Mouse (Mus musculus) thymus, postnatal 14 days (tissue): Measurements from ENCODE around the gene Hist1h2bh.
A peak's percentile ranks its signal among the peaks of the same experiment; 100 is the strongest.

Experiments
- DNase-seq: peaks from one replicate; pipeline ENCODE4 v3.0.0; 2021

Gene Hist1h2bh

DNA sequence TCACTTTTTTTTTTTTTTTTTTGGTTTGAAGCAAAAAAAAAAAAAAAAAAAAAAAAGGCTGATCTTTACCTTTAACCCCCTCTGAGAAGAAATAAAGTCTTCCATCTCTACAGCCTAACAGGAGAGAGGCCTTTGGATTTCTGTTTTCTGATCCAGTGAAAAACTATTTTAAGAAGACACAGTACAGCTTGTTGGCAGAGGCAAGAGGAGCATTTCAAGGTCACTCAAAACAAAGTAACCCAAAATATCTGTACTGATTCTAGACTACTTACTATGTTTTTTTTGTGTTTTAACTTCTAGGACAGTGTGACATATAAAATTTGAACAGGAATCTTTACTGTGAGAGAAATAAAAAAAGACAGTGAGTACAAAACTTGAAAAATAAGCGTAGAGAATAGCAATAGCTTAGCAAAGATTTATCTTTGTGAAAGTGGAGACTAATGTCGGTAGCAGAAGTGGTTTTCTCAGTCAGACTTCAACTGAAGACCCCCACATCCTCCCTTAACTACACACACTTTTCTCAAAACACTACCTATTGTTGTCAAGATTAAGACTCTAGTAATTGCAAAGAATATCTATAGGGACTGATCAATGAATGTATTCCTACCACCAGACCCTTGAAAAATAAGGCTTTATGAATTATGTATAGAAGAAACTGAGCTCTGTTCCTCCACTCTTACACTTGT is 13.6 kb downstream of the Hist1h2bh start:
- no peak for DNase-seq

DNA sequence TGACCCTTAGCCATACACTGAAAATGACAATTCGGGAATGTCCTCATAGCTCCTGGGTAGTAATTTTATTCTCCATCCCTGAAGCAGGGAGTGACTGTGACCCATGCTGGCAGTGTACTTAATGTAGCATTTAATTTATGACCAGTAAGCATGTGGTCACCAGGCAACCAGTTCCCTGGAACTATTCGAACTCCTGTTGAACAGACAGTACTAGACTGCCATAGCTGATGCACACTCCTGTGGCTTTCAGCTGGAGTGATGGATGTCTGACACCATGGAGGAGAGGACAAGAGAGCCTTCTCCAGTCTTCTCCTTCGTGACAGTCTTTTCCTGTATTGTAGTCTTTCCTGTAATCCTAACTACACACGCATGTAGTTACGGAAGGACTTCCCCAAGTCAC is 14.2 kb downstream of the Hist1h2bh start:
- no peak for DNase-seq

DNA sequence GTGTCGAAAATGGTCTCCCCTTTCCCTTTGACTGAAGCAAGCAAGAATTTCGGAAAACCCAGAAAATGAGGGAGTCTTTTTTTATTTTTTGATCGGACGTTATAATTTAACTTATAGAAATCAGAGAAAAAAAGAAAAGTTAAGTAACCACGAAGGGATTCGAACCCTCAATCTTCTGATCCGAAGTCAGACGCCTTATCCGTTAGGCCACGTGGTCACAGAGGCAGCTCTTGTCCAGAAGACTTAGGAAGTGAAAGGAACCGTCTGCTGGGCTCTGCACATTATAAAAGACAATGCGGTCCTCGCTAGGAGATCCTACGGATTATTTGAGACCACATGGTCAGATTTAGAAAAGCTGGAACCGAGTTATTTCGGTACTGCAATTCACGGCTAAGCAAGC is 16.9 kb downstream of the Hist1h2bh start:
- peak; percentile 91 for DNase-seq

DNA sequence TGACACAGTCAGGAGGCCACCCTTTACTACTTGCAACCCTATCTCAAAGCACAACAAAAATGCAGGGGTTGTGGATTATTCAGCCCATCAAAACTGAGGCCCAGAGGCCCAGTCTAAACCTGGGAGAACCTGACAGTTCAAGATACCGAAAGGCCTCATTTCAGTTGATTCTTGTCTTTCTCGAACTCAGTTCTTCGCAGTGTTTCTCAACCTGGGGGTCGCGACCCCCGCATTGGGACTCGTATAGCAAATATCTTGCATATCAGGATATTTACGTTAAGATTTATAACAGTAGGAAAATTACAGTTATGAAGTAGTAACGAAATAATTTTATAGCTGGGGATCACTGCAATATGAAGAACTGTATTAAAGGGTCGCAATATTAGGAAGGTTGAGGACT is 17.3 kb downstream of the Hist1h2bh start:
- DNase-seq = no peak

DNA sequence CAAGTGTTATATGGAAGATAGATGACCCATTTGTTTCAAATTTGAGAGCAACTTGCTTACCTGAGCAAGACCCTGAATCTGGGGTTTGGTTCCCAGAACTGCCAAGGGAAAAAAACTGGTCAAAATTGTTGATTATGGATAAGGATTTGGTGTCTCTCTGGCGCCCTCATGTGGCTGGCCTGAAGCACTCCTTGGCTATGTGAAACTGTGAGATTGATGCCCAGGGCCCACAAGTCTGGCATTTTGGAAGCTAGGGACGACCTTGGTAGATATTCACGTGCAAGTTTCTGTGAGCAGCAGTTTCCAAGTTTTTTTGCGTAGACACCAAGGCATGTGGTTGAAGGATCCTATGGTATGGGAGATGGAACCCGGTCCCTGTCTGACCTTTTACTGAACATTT is 18.5 kb downstream of the Hist1h2bh start:
- peak; percentile 70 for DNase-seq

DNA sequence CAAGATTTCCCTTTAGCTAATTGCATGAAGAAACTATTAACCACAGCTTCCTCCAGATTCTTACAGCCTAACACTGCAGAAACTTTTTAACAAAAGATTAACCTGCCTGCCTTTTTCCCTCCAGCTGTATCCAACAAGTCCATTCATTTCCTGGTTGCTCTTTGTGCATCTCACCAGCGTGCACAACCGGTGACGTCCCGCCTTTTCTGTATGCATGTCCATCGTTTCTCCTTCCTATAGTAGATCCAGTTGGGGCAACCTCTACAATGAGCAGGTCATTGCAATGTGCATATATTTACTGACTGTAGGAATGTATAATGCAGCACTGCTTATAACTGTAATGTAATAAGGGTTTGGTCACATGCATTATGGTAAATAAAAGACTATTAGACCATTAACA is 19.2 kb downstream of the Hist1h2bh start:
- DNase-seq = no peak

DNA sequence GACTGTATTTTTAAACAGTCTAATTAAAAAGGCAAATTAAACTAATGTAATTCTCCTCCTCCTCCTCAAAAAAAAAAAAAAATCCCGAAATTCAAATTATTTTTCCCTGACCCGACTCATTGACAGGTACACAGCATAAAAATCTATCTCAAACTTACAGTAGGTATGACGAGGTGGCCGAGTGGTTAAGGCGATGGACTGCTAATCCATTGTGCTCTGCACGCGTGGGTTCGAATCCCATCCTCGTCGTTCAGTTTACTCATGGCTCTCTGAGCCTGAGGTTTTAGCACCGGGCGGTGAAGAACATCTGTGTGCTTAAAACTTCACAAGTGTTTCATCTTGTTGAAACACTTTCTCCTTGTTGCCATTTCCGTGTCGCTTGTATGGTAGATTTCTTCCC is 21.5 kb downstream of the Hist1h2bh start:
- DNase-seq = peak; percentile 94

DNA sequence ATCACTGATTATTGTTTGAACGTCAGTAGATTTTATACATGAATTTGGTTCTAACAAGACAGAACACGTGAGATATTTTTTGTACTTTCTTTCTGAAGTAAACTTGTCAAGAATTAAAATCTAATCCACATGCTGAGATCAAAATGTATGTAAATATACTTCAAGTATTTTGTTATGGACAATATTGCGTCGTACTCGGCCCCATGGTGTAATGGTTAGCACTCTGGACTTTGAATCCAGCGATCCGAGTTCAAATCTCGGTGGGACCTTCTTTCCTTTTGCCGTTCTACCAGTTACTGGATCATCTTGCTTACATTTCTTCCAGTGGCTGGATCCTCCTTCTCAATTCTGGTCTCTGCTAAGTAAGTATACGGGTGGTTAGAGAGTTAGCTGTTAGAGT is 23.8 kb downstream of the Hist1h2bh start:
- peak; percentile 78 for DNase-seq

DNA sequence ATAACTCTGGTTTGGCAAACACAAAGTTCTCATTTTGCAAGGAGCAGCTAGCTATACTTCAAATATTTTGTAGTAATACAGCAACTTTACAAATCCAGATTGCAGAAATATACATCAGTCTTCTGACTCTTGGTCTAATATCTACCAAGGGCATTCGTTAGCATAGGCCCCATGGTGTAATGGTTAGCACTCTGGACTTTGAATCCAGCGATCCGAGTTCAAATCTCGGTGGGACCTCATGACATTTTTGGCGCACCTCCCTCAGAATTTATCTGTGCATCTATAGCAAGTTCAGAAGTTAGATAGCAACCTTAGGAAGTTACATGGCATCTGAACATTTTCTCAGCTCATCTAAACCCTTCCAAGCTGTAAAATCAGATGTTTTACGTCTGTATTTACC is 24.3 kb downstream of the Hist1h2bh start:
- DNase-seq = peak; percentile 83

DNA sequence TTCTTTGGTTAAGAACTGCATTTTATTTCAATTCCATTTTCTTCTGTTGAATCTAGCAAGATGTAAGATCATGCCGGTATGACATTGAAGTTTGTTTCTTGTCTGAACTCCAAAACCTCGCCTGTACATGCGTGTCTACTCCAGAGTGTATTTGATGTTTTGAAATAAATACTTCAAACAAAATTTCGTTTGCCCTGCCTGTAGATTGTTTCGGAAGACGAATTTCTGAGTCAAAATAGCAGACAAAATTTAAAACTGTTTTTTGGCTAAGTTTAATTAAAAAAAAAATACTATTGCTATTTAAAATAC is 24.9 kb downstream of the Hist1h2bh start:
- no peak for DNase-seq

DNA sequence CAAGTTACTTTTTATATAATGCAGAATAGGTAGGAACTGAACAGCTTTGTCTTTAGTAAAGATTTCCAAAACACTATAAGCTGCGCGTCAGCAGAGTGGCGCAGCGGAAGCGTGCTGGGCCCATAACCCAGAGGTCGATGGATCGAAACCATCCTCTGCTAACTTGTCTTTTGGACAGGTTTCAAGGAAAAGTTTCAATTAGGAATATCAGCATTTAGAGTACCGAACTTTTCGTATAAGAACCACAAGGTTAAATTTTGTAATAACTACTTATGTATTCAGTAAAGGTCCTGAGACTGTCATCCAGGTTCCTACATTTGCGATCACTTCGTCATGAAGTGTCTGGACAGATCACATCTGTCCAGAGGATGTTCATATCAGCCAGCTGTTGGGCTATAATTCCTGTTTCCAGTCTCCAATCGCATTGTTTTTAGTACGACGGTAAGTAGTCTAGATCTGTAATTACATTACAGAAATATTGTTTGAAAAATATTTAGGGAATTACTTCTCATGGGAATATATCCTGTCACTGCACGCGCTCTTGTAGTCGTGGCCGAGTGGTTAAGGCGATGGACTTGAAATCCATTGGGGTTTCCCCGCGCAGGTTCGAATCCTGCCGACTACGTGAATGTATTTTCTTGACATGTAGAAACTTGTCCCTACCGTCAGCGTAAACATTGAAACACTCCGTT is 25.4 kb downstream of the Hist1h2bh start:
- DNase-seq = peak; percentile 92

DNA sequence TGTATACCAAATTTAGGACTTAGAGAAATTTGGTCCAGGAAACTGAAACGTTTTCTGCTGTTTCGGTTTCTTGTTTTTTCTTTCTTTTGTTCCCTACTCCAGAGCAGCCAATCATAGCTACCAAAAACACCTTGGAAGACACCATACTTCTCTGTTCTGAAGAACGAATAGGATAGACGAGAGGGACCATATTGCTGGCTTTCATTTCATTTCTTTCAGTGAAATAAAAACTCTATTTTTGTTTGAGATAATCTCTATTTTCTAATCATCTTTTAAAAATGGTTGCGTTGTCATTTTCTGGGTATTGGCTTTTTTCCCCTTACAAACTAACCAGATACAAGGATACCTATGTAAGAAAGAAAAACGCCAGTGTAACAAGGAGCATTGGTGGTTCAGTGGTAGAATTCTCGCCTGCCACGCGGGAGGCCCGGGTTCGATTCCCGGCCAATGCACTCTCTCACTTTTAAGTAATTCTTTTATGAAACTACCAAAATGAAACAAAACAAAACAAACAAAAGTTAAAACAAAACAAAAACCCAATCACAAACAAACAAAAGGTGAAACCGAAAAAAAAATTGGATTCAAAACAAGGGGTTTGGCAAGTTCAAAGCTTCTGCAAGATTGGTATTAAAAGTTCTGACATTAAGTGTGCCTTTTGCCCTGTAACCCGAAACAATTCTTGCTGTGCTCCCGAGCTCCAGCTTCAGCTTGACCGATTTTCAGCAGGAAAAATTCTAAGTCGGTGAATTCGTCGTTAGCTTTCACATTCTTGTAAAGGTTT is 26.2 kb downstream of the Hist1h2bh start:
- DNase-seq = peak; percentile 85

DNA sequence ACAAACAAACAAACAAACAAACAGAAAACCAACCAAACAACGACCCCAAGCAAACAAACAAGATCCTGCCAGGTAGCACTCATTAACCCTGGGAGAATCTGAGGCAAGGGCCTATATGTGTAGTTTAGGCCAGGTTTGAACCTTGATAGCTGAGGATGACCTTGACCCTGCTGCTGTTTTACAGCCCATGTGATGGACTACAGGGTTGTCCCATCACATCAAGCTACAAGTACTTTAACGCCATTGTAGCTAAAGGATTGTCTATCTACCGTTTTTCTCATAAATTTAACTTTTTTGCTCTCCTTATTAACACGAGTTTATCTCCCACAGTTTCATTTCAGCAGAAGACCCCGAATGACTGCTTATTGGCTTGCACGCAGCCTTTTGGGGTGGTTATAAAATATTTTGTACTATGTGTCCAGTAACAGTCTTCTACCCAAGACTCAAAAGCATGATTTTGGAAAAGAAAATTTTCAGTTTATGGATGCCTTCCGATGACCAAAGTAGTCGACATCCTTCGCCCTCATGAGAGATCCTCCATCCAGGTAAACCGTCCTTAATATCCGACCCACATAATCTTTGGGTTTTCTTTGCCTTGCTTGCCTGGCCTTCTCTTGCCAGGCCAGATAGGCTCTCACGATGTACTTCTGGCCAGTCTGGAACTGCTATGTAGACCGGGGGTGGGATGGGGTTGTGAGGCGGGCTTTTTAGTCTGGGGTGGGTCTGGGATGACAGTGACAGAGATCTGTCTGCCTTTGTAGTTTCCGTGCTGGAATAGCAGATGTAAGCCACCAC is 27.2 kb downstream of the Hist1h2bh start:
- no peak for DNase-seq

DNA sequence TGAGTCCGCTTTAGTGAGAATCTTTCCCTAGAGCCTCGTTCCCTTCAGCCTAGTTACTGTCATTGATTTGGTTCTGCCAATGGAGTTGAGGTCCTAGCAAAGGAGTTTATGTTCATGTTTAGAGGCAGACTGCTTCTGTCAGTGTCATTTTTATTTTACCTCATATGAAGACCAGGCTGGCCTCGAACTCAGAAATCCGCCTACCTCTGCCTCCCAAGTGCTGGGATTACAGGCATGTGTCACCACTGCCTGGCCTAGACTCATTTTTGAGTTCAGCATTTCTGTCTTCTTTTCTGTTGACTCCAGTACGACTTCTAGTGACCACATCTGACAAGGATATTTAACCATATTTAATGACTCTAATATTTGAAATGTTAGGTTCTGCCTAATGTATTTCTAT is 27.9 kb downstream of the Hist1h2bh start:
- no peak for DNase-seq

DNA sequence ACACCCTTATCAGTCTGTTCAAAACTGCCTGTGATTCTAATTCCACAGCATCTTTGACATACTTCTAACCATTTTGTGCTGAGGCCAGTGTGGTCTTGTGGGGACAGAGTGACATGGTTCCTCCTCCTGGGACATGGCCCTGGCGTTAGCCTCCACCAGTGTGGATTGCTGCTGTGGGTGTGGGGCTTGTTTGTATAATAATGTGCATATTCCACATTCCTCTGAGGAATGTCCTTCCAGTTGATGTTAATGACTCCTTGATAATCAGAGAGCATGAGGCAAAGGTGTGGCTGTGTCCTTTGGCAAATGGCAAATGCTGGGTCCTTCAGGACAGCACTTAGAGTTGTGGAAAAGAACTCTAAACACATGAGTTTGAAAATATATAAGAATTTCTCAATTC is 29.7 kb downstream of the Hist1h2bh start:
- DNase-seq = no peak

DNA sequence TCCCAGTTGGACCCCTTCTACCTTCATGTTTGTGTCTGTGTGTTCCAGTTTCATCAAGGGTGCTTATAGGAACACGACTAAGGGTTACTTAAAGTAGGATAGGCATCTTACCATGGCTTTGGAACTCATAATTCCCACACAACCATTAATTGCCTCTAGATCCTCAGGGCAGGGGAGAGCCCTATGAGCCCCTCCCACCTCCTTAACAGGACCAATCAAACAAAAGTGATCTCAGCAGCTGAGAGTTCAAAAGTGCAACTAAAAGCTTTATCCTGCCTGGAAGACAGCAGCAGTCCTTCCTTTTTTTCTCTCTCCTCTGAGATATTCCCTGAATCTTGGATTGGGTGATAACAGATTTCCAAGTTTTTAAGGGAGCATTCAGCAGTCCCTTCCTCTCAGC is 33.1 kb downstream of the Hist1h2bh start:
- DNase-seq = no peak

DNA sequence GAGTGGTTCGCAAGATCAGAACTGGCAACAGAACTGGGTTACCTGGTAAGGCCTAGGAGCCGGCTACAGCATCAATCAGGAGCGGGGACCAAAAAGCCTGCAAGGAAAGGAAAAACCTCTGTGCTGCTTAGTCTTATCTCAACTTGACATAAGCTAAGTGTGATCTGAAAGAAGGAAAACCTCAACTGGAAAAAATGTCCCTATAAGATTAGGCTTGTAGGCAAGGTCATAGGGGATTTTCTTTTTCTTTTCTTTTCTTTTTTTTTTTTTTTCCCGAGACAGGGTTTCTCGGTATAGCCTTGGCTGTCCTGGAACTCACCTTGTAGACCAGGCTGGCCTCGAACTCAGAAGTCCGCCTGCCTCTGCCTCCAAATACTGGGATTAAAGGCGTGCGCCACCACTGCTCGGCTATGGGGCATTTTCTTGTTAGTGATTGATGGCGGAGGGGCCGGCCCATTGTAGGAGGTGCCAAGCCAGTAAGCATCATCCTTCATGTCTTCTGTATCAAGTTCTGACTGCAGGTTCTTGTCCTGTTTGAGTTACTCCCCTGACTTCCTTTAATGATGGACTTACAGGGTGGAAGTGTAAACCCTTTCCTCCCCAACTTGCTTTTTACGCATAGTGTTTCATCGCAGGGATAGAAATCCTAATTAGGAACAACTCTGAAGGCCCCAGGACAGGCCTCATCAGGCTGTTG is 36.2 kb downstream of the Hist1h2bh start:
- DNase-seq = no peak

DNA sequence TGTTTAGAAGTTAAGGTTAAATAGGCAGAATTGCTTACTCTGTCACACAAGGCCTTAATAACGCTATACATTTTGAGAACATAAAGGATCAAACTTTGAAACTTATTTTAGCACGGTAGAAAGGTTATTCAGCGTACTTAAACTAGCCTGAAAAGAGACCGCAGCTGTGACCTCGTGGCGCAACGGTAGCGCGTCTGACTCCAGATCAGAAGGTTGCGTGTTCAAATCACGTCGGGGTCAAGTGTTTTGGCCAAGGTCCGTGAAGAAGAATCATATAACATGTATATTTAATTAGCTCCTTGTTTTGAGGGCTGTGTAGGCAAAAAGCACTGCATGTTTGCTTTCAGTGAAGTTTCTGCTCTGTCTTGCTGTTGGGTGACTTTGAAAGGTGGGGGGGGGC is 36.8 kb downstream of the Hist1h2bh start:
- DNase-seq = peak; percentile 72

DNA sequence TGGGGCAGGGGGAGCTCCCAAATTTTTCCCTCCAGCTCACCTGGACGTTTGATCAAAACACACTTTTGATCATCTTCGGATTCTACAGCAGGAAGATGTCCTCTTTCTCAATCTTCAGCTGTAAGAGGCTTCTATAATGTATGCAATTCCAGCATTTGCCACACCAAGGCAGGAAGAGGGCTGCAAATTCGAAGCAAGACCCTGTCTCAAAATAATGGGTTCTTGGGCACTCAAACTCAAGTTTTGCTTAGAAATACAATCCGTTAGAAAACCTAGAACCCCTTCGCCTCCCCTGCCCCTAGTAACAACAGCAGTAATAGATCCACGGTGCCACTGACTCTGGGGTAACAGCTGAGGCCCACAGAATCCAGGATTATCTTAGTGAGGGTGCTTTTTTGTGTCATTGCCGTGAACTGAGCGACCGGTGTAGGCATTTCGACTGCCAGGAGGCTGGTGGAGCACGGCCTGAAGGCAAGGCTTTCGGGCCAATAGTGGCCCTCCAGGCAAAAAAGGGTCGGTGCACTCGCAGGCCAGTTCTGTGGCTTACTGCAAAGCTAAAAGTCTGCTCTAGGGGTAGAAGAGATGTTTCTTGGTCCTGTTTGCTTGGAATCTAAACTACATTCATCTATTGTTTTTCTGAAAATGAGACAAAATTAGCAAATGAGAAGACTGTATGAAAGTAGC is 37.4 kb downstream of the Hist1h2bh start:
- no peak for DNase-seq

DNA sequence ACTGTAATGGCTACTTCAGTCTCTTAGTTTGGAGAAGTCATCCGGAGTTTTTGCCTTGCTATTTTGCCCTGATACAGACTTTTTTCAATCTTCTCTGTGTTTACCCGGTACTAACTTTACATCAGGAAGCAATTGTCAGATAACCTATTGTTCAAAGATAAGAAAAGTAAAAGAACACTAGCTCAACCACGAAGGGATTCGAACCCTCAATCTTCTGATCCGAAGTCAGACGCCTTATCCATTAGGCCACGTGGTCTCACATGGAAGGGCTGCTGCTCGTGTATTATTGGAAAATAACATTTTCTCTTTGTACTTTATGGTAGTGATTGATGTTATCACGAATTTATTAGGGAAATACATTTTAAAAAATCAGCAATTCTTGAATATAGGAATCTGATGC is 39.4 kb downstream of the Hist1h2bh start:
- peak; percentile 77 for DNase-seq

DNA sequence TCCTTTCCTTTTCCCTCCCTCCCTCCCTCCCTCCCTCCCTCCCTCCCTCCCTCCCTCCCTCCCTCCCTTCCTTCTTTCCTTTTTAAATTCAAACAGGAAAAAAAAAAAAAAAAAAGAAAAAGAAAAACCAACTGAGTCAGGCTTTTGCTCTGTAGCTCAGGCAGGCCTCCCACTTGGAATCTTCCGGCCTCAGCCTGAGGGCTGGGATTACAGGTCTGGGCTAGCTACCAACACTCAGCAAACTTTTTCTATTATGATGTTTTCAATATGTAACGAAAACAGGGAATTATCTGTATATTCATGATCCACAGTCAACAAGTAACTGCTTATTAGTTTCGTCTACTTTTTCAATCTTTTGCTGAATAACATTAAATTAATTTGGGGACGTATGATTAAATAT is 40.3 kb downstream of the Hist1h2bh start:
- DNase-seq = no peak

DNA sequence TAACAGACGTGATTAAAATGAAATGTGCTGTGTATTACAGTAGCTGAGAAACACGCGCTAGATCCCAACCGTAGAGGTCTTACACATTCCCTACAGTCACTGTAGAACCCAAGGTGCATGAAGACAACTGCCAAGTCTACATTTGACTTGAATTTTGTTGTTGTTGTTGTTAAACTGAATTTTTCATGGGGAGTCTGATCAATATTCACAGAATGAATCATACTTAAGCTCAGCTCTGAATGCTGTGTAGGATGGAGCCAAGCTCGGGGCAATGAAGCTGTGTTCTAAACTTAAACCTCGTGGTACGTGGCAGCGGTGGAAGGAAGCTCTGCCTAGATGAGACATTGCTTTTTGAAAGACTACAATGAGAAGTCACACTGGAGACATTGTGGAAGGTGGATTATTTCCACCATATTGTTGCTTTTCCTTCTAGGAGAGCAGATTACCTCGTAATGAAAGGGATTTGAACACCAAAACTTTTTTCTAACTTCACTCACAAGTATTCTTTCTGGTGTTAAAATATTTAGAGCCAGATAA is 41.1 kb downstream of the Hist1h2bh start:
- no peak for DNase-seq
